Mouse (Mus musculus): ENCODE results near the gene Xylb.

DNA sequence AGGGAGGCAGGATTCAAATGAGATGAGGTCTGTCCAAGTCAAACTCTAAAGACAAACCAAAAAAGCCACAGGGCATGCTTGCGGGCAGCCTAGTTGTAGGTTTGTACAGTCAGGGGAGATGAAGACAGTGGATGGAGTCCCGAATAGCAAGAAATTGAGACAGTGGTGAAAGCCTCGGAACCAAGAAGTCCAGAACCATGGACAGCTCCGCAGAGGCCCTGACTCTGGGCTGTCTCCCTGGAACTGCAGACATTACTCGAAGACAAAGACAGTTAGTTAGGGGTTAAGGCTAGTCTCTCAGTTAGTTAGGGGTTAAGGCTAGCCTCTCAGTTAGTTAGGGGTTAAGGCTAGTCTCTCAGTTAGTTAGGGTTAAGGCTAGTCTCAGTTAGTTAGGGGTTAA is 31.8 kb downstream of the Xylb start:
- no peak for TF ChIP-seq ZNF384 (IDR thresholded peaks at IDR 0.05; ENCODE audit: low read depth, low read length)
- TF ChIP-seq HCFC1 (IDR thresholded peaks at IDR 0.05; ENCODE audit: borderline replicate concordance, insufficient read depth, low read length), result no peak
- TF ChIP-seq MAFK (IDR thresholded peaks at IDR 0.05; ENCODE audit: insufficient read depth, low read depth, low read length), result no peak
- TF ChIP-seq ZC3H11A (IDR thresholded peaks at IDR 0.05; ENCODE audit: borderline replicate concordance, low read depth, low read length), result no peak
- no peak for TF ChIP-seq CHD2 (IDR thresholded peaks at IDR 0.05; ENCODE audit: low read depth, low read length)
